Mouse (Mus musculus) neural tube, embryonic 12.5 days (tissue): ENCODE data around the gene Rnf19b. TPM values are rescaled to one million over a fixed set of nuclear protein-coding genes. Genes with fewer than 3 reads are reported as not detected.

ENCODE experiments used
- ATAC-seq: fragments of 200-750 bp; cut with Nextera tagmentation; 2 replicates; pipeline ENCODE4 v1.8.0; 2017; ENCODE audit warnings: low read depth, mild to moderate bottlenecking, moderate TSS enrichment, moderate library complexity; ENCODE audit not compliant: low FRiP score
- H3K27ac ChIP-seq: fragments of 300-500 bp; sonication (generic); 2 replicates; pipeline ENCODE4 v1.5.1; 2016
- H3K27me3 ChIP-seq: fragments of 300-500 bp; sonication (generic); replicated peaks from 2 replicates; pipeline ENCODE4 v1.6.1; 2016; ENCODE audit warnings: mild to moderate bottlenecking
- H3K36me3 ChIP-seq: fragments of 300-500 bp; sonication (generic); 2 replicates; pipeline ENCODE4 v1.6.1; 2016; ENCODE audit warnings: mild to moderate bottlenecking
- H3K4me1 ChIP-seq: fragments of 300-500 bp; sonication (generic); 2 replicates; pipeline ENCODE4 v1.6.1; 2016
- H3K4me2 ChIP-seq: fragments of 300-500 bp; sonication (generic); replicated peaks from 2 replicates; pipeline ENCODE4 v1.6.1; 2016; ENCODE audit warnings: mild to moderate bottlenecking
- H3K4me3 ChIP-seq: fragments of 300-500 bp; sonication (generic); 2 replicates; pipeline ENCODE4 v1.5.1; 2016
- H3K9ac ChIP-seq: fragments of 300-500 bp; sonication (generic); 2 replicates; pipeline ENCODE4 v1.6.1; 2016; ENCODE audit warnings: mild to moderate bottlenecking
- H3K9me3 ChIP-seq: fragments of 300-500 bp; sonication (generic); 2 replicates; pipeline ENCODE4 v1.6.1; 2016; ENCODE audit warnings: mild to moderate bottlenecking
- WGBS: fragments of 180-500 bp; shearing (Covaris S2); methylation state at CpG from one replicate; pipeline ENCODE4 v1.1.7; 2016; 5-methylcytosine and 5-hydroxymethylcytosine counted together
- polyA plus RNA-seq: library from polyadenylated mRNA; unstranded; fragments of >200 nt; fragmentation: Nextera tagmentation; extraction: Ambion mirVana; gene quantifications from 2 replicates; pipeline ENCODE4 v1.2.1, GENCODE M21; 2016

The Rnf19b gene
- polyA plus RNA-seq, 1 experiment from 2014 or later: 17.3 TPM

GRCm38 (mm10) chr4:129128582-129129338 lies 70.7 kb downstream of the Rnf19b start:
- 0 out of 2 replicates have a peak overlapping the region, but pooled peaks have one; percentile 2 for H3K4me2 ChIP-seq
- no peak overlapping the region for H3K27ac ChIP-seq
- H3K27me3 ChIP-seq: peaks cover 11% of the 10 kb centered on the region; the same call in 1 of the 2 replicates
- no peaks in the 10 kb centered on the region for H3K36me3 ChIP-seq
- no peak for ATAC-seq
- no peaks in the 10 kb centered on the region for H3K9me3 ChIP-seq
- no peak overlapping the region for H3K4me3 ChIP-seq
- 70% methylated on average over 13 of the region's 13 CpGs for WGBS
- no peak overlapping the region for H3K9ac ChIP-seq
- peaks cover 34% of the 10 kb centered on the region for H3K4me1 ChIP-seq

- H3K36me3 ChIP-seq: no peaks in the 10 kb centered on the region
- H3K27me3 ChIP-seq: peaks cover 9% of the 10 kb centered on the region; the same call in 1 of the 2 replicates
- WGBS: 54% methylated on average over 9 of the region's 9 CpGs
- H3K4me1 ChIP-seq: peaks cover 34% of the 10 kb centered on the region
- ATAC-seq: no peak
- no peaks in the 10 kb centered on the region for H3K9me3 ChIP-seq
- H3K27ac ChIP-seq: no peak overlapping the region
- H3K9ac ChIP-seq: no peak overlapping the region
- no peak overlapping the region for H3K4me3 ChIP-seq
- no peak overlapping the region for H3K4me2 ChIP-seq
Measured at GRCm38 (mm10) chr4:129129387-129129786, 71.3 kb downstream of the Rnf19b start.

- no peak overlapping the region for H3K27ac ChIP-seq
- H3K4me2 ChIP-seq: peak overlapping the region; percentile 44
- H3K36me3 ChIP-seq: no peaks in the 10 kb centered on the region
- H3K9ac ChIP-seq: 0 out of 2 replicates have a peak overlapping the region, but pooled peaks have one; percentile 13
- peak; percentile 56 for ATAC-seq
- H3K4me3 ChIP-seq: no peak overlapping the region
- no peaks in the 10 kb centered on the region for H3K9me3 ChIP-seq
- H3K4me1 ChIP-seq: peaks cover 31% of the 10 kb centered on the region
- H3K27me3 ChIP-seq: peaks cover 5% of the 10 kb centered on the region; the same call in 1 of the 2 replicates
- WGBS: 3% methylated on average over 8 of the region's 8 CpGs
Measured at GRCm38 (mm10) chr4:129130149-129130548, 72.1 kb downstream of the Rnf19b start.

- Histone ChIP-seq H3K4me1 (peaks cover 29% of the 10 kb centered on the region), H3K36me3 (no peaks in the 10 kb centered on the region), H3K4me2 (peak overlapping the region; percentile 44), H3K9me3 (no peaks in the 10 kb centered on the region), H3K27ac (no peak overlapping the region), H3K4me3 (no peak overlapping the region), H3K9ac (0 out of 2 replicates have a peak overlapping the region, but pooled peaks have one; percentile 13), H3K27me3 (no peaks in the 10 kb centered on the region)
- 3% methylated on average over 17 of the region's 17 CpGs for whole genome bisulfite sequencing
- ATAC-seq: 0 out of 2 replicates have a peak, but pooled peaks have one; percentile 13
Measured at GRCm38 (mm10) chr4:129130755-129131303, 72.8 kb downstream of the Rnf19b start.

GRCm38 (mm10) chr4:129134799-129135585 lies 76.9 kb downstream of the Rnf19b start:
- Histone ChIP-seq H3K27ac (no peak overlapping the region), H3K27me3 (peaks cover 10% of the 10 kb centered on the region; the same call in 1 of the 2 replicates), H3K9ac (peak overlapping the region; percentile 23; the same call in 1 of the 2 replicates), H3K4me1 (peaks cover 34% of the 10 kb centered on the region), H3K4me3 (peak overlapping the region; percentile 18; the same call in 1 of the 2 replicates), H3K36me3 (peaks cover 6% of the 10 kb centered on the region; the same call in 1 of the 2 replicates), H3K9me3 (no peaks in the 10 kb centered on the region), H3K4me2 (peak overlapping the region; percentile 88)
- peak; percentile 69 for ATAC-seq
- WGBS: 7% methylated on average over 15 of the region's 15 CpGs

Other genes starting within 250 kb of the Rnf19b start
- 25.2 and 30.6 TPM in 2 replicates for gene Trim62, start 174.7 kb upstream of the Rnf19b start, polyA plus RNA-seq
- 14.4 and 17.5 TPM in 2 replicates for gene Azin2, start 95.8 kb upstream of the Rnf19b start, polyA plus RNA-seq
- gene Ak2, start 66.3 kb upstream of the Rnf19b start, polyA plus RNA-seq: 124 and 127 TPM in 2 replicates
- 0.68 and 0.79 TPM in 2 replicates for gene Tmem54, start 47.3 kb downstream of the Rnf19b start, polyA plus RNA-seq
- 19.8 and 21.3 TPM in 2 replicates for gene Hpca, start 63.8 kb downstream of the Rnf19b start, polyA plus RNA-seq
- gene Fndc5, start 78.7 kb downstream of the Rnf19b start, polyA plus RNA-seq: 21.7 and 21.8 TPM in 2 replicates
- gene S100pbp, start 131.5 kb downstream of the Rnf19b start, polyA plus RNA-seq: 20.5 and 21.6 TPM in 2 replicates
- gene Yars, start 131.5 kb downstream of the Rnf19b start, polyA plus RNA-seq: 103 and 111 TPM in 2 replicates
- 4.0 and 4.6 TPM in 2 replicates for gene C77080, start 203.1 kb downstream of the Rnf19b start, polyA plus RNA-seq
- gene Sync, start 229.3 kb downstream of the Rnf19b start, polyA plus RNA-seq: 1.7 and 1.9 TPM in 2 replicates